Mouse (Mus musculus) erythroblast, embryonic 14.5 days (primary cell): Measurements from ENCODE around the gene Nkx2-5. TPM values are rescaled to one million over a fixed set of nuclear protein-coding genes. Genes with fewer than 3 reads are reported as not detected.

Source experiments
- H3K27me3 ChIP-seq: 2 replicates; pipeline ENCODE4 v1.6.1; 2012; ENCODE audit warnings: inconsistent platforms; ENCODE audit not compliant: control insufficient read depth
- H3K36me3 ChIP-seq: 2 replicates; pipeline ENCODE4 v1.6.1; 2012; ENCODE audit warnings: mild to moderate bottlenecking, inconsistent platforms; ENCODE audit not compliant: control insufficient read depth
- H3K4me1 ChIP-seq: 2 replicates; pipeline ENCODE4 v1.6.1; 2012; ENCODE audit warnings: inconsistent platforms; ENCODE audit not compliant: control insufficient read depth
- H3K4me3 ChIP-seq: replicated peaks from 2 replicates; pipeline ENCODE3; 2012; ENCODE audit warnings: moderate library complexity, mild to moderate bottlenecking, inconsistent platforms
- H3K9me3 ChIP-seq: 2 replicates; pipeline ENCODE4 v1.6.1; 2012; ENCODE audit warnings: low read length, inconsistent platforms, mixed read lengths; ENCODE audit not compliant: control insufficient read depth
- GATA1 ChIP-seq: IDR thresholded peaks from 2 replicates; pipeline ENCODE4 v1.6.1; 2012; ENCODE audit warnings: low read length, inconsistent platforms, mixed read lengths
- TAL1 ChIP-seq: IDR thresholded peaks from 3 replicates; pipeline ENCODE4 v1.6.1; 2012; ENCODE audit warnings: low read length, inconsistent platforms, mixed read lengths
- polyA plus RNA-seq: library from polyadenylated mRNA; stranded (reverse); fragments of >175 nt; gene quantifications from 2 replicates; pipeline ENCODE4 v1.2.3, GENCODE M21; 2012

Nkx2-5 gene
- polyA plus RNA-seq, 1 experiment: not detected

DNA sequence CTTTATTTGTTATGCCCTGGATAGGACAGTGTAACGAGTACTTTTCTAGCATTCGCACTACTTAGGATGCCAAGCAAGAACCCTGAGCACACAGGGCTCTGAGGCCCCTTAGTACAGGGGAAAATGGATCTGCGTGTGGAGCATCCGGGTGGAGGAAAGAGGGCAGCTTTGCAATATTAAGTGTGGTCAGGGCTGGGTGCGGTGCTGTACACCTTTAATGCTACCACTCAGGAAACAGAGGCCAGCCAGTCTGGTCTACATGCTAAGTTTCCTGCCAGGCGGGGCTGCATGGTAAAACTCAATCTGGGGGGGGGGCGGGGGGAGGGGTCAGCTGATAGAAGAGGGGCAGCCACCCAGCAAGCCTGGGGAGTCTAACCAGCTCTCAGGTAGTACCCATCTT, 49.4 kb downstream of the Nkx2-5 start:
- H3K27me3 ChIP-seq: peaks cover 12% of the 10 kb centered on the region
- H3K4me3 ChIP-seq: no peak overlapping the region
- TF ChIP-seq TAL1: no peak
- no peak for TF ChIP-seq GATA1
- peaks cover 35% of the 10 kb centered on the region for H3K36me3 ChIP-seq
- 0 out of 2 replicates have a peak, but pooled peaks cover 2% of the 10 kb centered on the region for H3K9me3 ChIP-seq
- H3K4me1 ChIP-seq: peaks cover 7% of the 10 kb centered on the region

GRCm38 (mm10) chr17:26794744-26795143, 50.1 kb downstream of the Nkx2-5 start:
- peaks cover 41% of the 10 kb centered on the region for H3K36me3 ChIP-seq
- TF ChIP-seq GATA1 (no peak), TAL1 (no peak)
- peaks cover 7% of the 10 kb centered on the region for H3K4me1 ChIP-seq
- peaks cover 12% of the 10 kb centered on the region for H3K27me3 ChIP-seq
- H3K4me3 ChIP-seq: no peak overlapping the region
- 0 out of 2 replicates have a peak, but pooled peaks cover 2% of the 10 kb centered on the region for H3K9me3 ChIP-seq

- Histone ChIP-seq H3K36me3 (peaks cover 55% of the 10 kb centered on the region), H3K4me3 (no peak overlapping the region)
- TF ChIP-seq TAL1 (no peak), GATA1 (no peak)
These were observed 51.6 kb downstream of the Nkx2-5 start for GRCm38 (mm10) chr17:26793068-26793765.

DNA sequence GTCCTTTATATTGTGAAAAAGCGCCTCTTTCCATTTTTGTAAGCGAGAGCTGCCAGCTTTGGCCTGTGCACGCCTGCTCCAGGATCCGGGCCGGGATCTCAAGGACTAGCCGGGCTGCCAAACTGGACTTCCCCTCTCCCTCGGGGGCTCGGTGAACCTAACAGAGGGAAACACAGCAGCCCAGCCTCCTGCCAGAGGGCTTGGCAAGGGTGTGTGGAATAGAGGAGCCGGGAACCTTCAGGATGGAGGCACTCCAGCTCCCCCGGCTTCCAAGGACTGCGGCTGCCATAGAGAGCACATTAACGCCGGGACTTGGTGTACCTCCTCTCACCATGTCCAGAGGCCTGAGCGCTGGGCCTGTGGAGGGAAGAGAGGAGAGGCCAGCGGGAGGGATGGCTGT, 52.7 kb downstream of the Nkx2-5 start:
- Histone ChIP-seq H3K9me3 (0 out of 2 replicates have a peak, but pooled peaks cover 2% of the 10 kb centered on the region), H3K27me3 (peaks cover 2% of the 10 kb centered on the region; the same call in 1 of the 2 replicates), H3K4me1 (peaks cover 7% of the 10 kb centered on the region), H3K4me3 (no peak overlapping the region), H3K36me3 (peaks cover 62% of the 10 kb centered on the region)
- TF ChIP-seq GATA1 (no peak), TAL1 (no peak)

More at GRCm38 (mm10) chr17:26793068-26793765, 51.6 kb downstream of the Nkx2-5 start:
- H3K9me3 ChIP-seq: 0 out of 2 replicates have a peak, but pooled peaks cover 2% of the 10 kb centered on the region
- H3K4me1 ChIP-seq: peaks cover 7% of the 10 kb centered on the region
- H3K27me3 ChIP-seq: peaks cover 6% of the 10 kb centered on the region

DNA sequence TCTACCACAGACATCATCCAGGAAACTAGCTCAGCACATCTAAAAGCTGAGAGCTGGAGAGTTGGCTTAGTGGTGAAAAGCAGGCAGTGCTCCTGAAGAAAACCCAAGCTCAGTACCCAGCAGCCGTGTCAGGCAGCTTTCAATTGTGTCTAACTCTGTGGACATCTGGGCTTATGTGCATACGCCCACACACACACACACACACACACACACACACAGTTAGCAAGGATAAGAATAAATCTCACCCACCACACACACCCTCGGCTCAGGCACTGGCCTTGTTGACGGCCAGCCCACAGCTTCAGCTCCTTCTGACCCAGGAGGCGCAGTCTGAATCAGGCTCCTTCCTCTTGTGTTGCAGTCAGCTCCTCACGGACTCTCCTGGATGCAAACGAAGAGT, 53.2 kb downstream of the Nkx2-5 start:
- peaks cover 67% of the 10 kb centered on the region for H3K36me3 ChIP-seq
- H3K4me3 ChIP-seq: no peak overlapping the region
- H3K27me3 ChIP-seq: peaks cover 2% of the 10 kb centered on the region; the same call in 1 of the 2 replicates
- H3K4me1 ChIP-seq: peaks cover 9% of the 10 kb centered on the region
- no peak for TF ChIP-seq GATA1
- no peak for TF ChIP-seq TAL1
- H3K9me3 ChIP-seq: 0 out of 2 replicates have a peak, but pooled peaks cover 2% of the 10 kb centered on the region

DNA sequence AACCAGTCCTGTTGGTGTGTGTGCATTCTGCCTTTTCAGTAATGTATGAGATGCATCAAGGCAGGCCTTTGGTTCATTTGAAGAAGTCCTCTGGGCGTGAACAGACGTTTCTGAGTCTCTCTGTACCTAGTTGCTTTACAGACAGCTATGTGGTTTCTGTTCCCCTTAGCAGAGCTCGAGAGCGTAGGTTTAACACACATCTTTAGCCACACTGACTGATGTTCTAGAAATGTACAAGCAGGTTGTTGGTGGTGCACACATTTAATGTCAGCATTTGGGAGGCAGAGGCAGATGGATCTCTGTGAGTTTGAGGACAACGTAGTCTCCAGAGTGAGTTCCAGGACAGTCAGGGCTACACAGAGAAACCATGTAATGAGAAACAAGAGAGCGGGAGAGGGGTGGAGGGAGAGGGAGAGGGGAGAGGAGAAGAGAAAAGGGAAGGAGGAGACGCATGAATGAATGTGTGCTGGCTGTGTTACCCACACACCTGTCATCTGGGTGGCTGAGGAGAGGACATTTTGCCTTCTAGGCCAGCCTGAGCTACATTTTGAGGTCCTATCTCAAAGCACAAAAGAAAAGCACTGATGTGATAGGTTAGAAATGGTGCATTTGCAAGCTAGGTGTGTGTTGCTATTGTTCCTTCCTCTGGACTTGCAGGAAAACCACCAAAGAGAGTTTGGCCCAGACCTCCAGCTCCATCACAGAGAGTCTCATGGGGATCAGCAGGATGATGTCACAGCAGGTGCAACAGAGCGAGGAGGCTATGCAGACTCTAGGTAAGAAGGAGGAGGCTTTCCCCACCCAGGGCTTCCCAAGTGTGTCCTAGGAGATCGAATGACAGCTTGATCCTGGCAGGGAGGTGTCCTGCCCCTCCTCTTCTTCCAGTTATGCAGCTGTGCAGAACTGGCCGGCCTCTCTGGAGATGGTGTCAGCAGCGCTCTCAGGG, 54.3 kb downstream of the Nkx2-5 start:
- Histone ChIP-seq H3K27me3 (no peaks in the 10 kb centered on the region), H3K9me3 (no peaks in the 10 kb centered on the region), H3K4me3 (no peak overlapping the region), H3K4me1 (peaks cover 14% of the 10 kb centered on the region), H3K36me3 (peaks cover 74% of the 10 kb centered on the region)
- TF ChIP-seq TAL1 (no peak), GATA1 (no peak)

DNA sequence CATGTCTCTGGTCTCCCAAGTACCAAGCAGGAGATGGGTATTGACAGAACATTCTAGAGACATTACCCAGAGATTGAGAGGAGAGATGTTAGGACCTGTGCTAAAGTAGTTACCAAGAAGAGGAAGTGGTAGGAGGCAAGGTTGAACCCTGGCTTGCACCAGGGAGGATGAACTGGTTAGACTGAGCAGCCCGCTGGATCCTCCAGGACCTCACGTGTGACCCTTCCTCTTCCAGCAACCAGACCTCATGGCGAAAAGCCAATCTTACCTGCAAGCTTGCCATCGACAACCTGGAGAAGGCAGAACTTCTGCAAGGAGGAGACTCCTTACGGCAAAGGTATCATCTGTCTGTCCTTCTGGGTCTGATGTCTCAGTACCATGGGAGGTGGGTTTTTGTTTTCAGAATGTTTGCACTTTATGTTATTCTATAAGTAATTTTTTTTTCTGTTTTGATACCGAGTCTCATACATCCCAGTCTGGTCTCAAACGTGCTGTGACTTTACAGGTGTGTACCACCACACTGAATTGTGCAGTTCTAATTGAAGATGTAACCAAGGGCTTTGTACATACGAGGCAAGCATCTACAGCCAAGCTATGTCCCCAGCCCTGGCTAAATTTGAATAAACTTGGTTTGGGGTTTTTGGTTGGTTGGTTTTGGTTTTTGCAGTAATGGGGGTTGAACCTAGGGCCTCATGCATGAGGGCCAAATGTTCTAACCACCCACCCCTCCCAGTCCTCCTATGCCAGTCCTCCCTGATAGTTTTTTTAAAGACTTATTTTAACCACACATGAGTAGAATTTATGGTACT, 55.1 kb downstream of the Nkx2-5 start:
- peaks cover 82% of the 10 kb centered on the region for H3K36me3 ChIP-seq

GRCm38 (mm10) chr17:26788986-26789385, 55.8 kb downstream of the Nkx2-5 start:
- Histone ChIP-seq H3K4me3 (no peak overlapping the region), H3K27me3 (no peaks in the 10 kb centered on the region), H3K9me3 (no peaks in the 10 kb centered on the region), H3K36me3 (peaks cover 88% of the 10 kb centered on the region), H3K4me1 (peaks cover 27% of the 10 kb centered on the region)
- no peak for TF ChIP-seq GATA1
- no peak for TF ChIP-seq TAL1

More for the DNA sequence above, 55.1 kb downstream of the Nkx2-5 start:
- H3K4me3 ChIP-seq: no peak overlapping the region
- H3K9me3 ChIP-seq: no peaks in the 10 kb centered on the region
- no peaks in the 10 kb centered on the region for H3K27me3 ChIP-seq
- no peak for TF ChIP-seq TAL1
- H3K4me1 ChIP-seq: peaks cover 21% of the 10 kb centered on the region

Other genes with a start within 250 kb of the Nkx2-5 start
- gene Atp6v0e, start 181.8 kb downstream of the Nkx2-5 start, polyA plus RNA-seq: 1.1 and 2.3 TPM in 2 replicates
- 0.02 and 0.10 TPM in 2 replicates for gene Crebrf, start 129.4 kb downstream of the Nkx2-5 start, polyA plus RNA-seq
- 2.4 and 2.9 TPM in 2 replicates for gene Bnip1, start 63.9 kb downstream of the Nkx2-5 start, polyA plus RNA-seq
- 8.1 and 9.2 TPM in 2 replicates for gene Kifc5b, start 72.1 kb upstream of the Nkx2-5 start, polyA plus RNA-seq
- gene Phf1, start 88.0 kb upstream of the Nkx2-5 start, polyA plus RNA-seq: 5.0 and 6.2 TPM in 2 replicates
- gene Cuta, start 94.6 kb upstream of the Nkx2-5 start, polyA plus RNA-seq: 19.6 and 19.8 TPM in 2 replicates
- 0.78 and 0.86 TPM in 2 replicates for gene Syngap1, start 96.2 kb upstream of the Nkx2-5 start, polyA plus RNA-seq
- gene Zbtb9, start 128.2 kb upstream of the Nkx2-5 start, polyA plus RNA-seq: 0.12 and 0.13 TPM in 2 replicates
- gene Bak1, start 184.0 kb upstream of the Nkx2-5 start, polyA plus RNA-seq: 8.1 TPM in 2 replicates
- gene Itpr3, start 212.3 kb upstream of the Nkx2-5 start, polyA plus RNA-seq: 0.02 and 0.04 TPM in 2 replicates